Mouse (Mus musculus) heart, postnatal 0 days (tissue): ENCODE data around the gene Per2. TPM values are rescaled to one million over a fixed set of nuclear protein-coding genes. Genes with fewer than 3 reads are reported as not detected.

ENCODE experiments used
- ATAC-seq: fragments of 200-750 bp; cut with Nextera tagmentation; 2 replicates; pipeline ENCODE4 v1.8.0; 2017; ENCODE audit warnings: low read depth, moderate number of reproducible peaks, moderate library complexity; ENCODE audit not compliant: insufficient read depth
- DNase-seq: peaks from one replicate; pipeline ENCODE4 v3.0.0-alpha.2; 2016; ENCODE audit warnings: low spot score
- H3K27ac ChIP-seq: fragments of 300-500 bp; sonication (generic); 2 replicates; pipeline ENCODE4 v1.5.1; 2014; ENCODE audit warnings: low read depth, mild to moderate bottlenecking
- H3K27me3 ChIP-seq: fragments of 300-500 bp; sonication (generic); 2 replicates; pipeline ENCODE4 v1.6.1; 2014; ENCODE audit warnings: low read length, mixed read lengths; ENCODE audit not compliant: control insufficient read depth, insufficient read depth
- H3K36me3 ChIP-seq: fragments of 300-500 bp; sonication (generic); replicated peaks from 2 replicates; pipeline ENCODE4 v1.6.1; 2014; ENCODE audit warnings: low read length, mixed read lengths; ENCODE audit not compliant: control insufficient read depth, insufficient read depth
- H3K4me1 ChIP-seq: fragments of 300-500 bp; sonication (generic); 2 replicates; pipeline ENCODE4 v1.6.1; 2014; ENCODE audit warnings: antibody characterized with exemption; ENCODE audit not compliant: control insufficient read depth, insufficient read depth
- H3K4me2 ChIP-seq: fragments of 300-500 bp; sonication (generic); 2 replicates; pipeline ENCODE4 v1.6.1; 2014; ENCODE audit warnings: low read depth, mild to moderate bottlenecking, low read length, moderate library complexity
- H3K4me3 ChIP-seq: fragments of 300-500 bp; sonication (generic); 2 replicates; pipeline ENCODE4 v1.5.1; 2014; ENCODE audit warnings: low read depth, low read length
- H3K9ac ChIP-seq: fragments of 300-500 bp; sonication (generic); replicated peaks from 2 replicates; pipeline ENCODE4 v1.6.1; 2014; ENCODE audit warnings: low read depth, low read length, mixed read lengths
- H3K9me3 ChIP-seq: fragments of 300-500 bp; sonication (generic); replicated peaks from 2 replicates; pipeline ENCODE4 v1.6.1; 2016; ENCODE audit warnings: low read length; ENCODE audit not compliant: control insufficient read depth
- CTCF ChIP-seq: IDR thresholded peaks from 2 replicates; pipeline ENCODE4 v1.5.1; 2016; ENCODE audit warnings: antibody characterized with exemption, control low read depth, low read depth
- EP300 ChIP-seq: IDR thresholded peaks from 2 replicates; pipeline ENCODE4 v1.6.1; 2016; ENCODE audit warnings: antibody characterized with exemption, low read depth
- WGBS: fragments of 180-500 bp; shearing (Covaris S2); extraction: QIAGEN DNeasy Blood & Tissue Kit; methylation state at CpG from one replicate; pipeline ENCODE4 v1.1.7; 2014; 5-methylcytosine and 5-hydroxymethylcytosine counted together
- polyA plus RNA-seq: library from polyadenylated mRNA; unstranded; fragments of >200 nt; fragmentation: Nextera tagmentation; extraction: Ambion mirVana; gene quantifications from 2 replicates; pipeline ENCODE4 v1.2.1, GENCODE M21; 2015
- total RNA-seq: library from RNA; depleted of rRNA; stranded (reverse); fragments of >200 nt; gene quantifications from 2 replicates; pipeline ENCODE4 v1.2.3, GENCODE M21; 2014; ENCODE audit warnings: low replicate concordance

The Per2 gene
- total and polyA plus RNA-seq, 2 experiments from 2014 or later = 3.3 to 14.0 TPM

DNA sequence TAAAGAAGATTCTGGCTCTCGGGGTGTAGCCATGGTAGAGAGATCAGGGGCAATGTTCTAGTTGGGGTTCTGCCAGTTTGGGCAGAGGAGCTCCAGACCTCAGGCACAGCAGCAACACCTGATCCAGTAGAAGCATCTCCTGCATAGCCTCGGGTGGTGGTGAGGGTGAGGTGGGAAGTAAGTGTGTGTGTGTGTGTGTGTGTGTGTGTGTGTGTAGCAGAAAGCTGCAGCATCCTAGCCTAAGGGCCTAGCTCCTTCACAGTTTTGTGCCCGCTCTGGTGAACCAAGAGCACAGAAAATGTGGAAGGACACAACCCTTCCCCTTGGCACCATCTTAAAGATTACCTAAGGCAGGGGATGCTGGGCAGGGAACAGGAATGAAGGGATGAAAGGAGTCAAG lies 34.8 kb upstream of the Per2 start:
- Histone ChIP-seq H3K27me3 (no peaks in the 10 kb centered on the region), H3K36me3 (no peaks in the 10 kb centered on the region), H3K4me1 (peaks cover 7% of the 10 kb centered on the region), H3K4me3 (peak overlapping the region; percentile 96), H3K9ac (0 out of 2 replicates have a peak overlapping the region, but pooled peaks have one; percentile 76), H3K9me3 (no peaks in the 10 kb centered on the region), H3K27ac (no peak overlapping the region), H3K4me2 (peak overlapping the region; percentile 97)
- ATAC-seq = no peak
- no peak for DNase-seq
- TF ChIP-seq CTCF = no peak
- TF ChIP-seq EP300 = no peak
- WGBS = 36% methylated on average over 3 of the region's 3 CpGs

DNA sequence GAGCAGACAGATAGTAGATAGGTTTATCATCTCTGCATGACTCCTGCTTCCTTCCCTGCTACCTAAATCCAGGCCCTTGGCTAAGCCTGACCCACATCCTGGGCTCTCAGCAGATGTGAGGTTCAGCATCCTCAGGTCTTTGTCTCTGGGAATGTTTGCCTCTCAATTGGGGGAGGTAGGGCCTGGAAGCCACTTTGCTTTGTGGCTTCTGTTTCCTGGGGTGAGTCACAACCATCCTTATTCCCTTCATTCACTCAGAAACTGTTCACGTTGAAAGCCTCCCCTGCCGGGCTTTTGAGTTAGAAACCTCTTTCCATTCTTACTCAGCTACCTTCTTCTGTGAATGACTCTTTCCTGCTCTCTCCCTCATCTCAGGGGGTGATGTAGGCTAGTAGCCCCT lies 33.6 kb upstream of the Per2 start:
- Histone ChIP-seq H3K4me3 (no peak overlapping the region), H3K36me3 (no peaks in the 10 kb centered on the region), H3K4me1 (peaks cover 7% of the 10 kb centered on the region), H3K9ac (no peak overlapping the region), H3K4me2 (no peak overlapping the region), H3K27me3 (no peaks in the 10 kb centered on the region), H3K27ac (no peak overlapping the region), H3K9me3 (no peaks in the 10 kb centered on the region)
- ATAC-seq = no peak
- no peak for DNase-seq
- 40% methylated on average over 2 of the region's 2 CpGs for WGBS
- no peak for TF ChIP-seq CTCF
- no peak for TF ChIP-seq EP300

DNA sequence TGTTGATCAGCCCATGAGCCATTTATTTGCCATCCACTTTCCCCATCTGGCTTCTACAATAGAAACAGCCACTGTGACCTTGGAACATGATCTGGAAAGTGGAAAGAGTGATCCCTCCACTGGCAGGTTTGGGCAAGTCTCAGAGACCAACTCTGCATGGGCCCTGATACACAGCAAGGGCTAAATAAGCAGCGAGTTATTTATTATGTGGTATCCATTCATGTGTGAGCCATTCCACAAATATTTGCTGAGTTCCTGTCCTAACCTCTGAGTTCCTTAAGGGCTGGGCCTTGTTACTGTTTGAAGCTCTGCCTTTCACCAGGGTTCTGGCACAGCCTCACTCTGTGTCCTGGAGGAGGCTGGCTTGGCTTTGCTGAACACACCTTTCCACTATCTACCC lies 31.2 kb upstream of the Per2 start:
- no peak overlapping the region for H3K4me3 ChIP-seq
- ATAC-seq (no peak), DNase-seq (no peak)
- peaks cover 4% of the 10 kb centered on the region for H3K4me1 ChIP-seq
- no peaks in the 10 kb centered on the region for H3K9me3 ChIP-seq
- no peak overlapping the region for H3K4me2 ChIP-seq
- no peak overlapping the region for H3K9ac ChIP-seq
- TF ChIP-seq CTCF (no peak), EP300 (no peak)
- H3K27ac ChIP-seq = no peak overlapping the region
- H3K27me3 ChIP-seq = no peaks in the 10 kb centered on the region
- 78% methylated on average over 1 of the region's 1 CpGs for WGBS
- H3K36me3 ChIP-seq = no peaks in the 10 kb centered on the region

DNA sequence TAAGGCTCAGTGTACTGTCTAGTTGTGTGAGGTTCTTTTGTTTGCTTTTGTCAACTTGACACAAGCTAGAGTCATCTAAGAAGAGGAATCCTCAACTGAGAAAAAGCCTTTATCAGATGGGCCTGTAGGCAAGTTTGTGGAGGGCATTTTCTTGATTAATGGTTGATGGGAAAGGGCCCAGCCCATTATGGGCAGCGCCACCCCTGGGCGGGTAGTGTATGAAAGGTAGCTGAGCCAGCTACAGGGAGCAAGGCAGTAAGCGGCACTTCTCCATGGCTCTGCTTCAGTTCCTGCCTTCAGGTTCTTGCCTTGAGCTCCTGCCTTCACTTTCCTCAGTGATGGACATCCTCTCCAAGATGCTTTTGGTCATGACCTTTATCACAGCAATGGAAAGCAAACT lies 27.0 kb upstream of the Per2 start:
- H3K27me3 ChIP-seq = no peaks in the 10 kb centered on the region
- no peak for ATAC-seq
- 69% methylated on average over 3 of the region's 3 CpGs for WGBS
- H3K4me1 ChIP-seq = peaks cover 5% of the 10 kb centered on the region; the same call in 1 of the 2 replicates
- no peaks in the 10 kb centered on the region for H3K36me3 ChIP-seq
- TF ChIP-seq CTCF (no peak), EP300 (no peak)
- H3K4me2 ChIP-seq = no peak overlapping the region
- no peak overlapping the region for H3K4me3 ChIP-seq
- no peaks in the 10 kb centered on the region for H3K9me3 ChIP-seq
- H3K27ac ChIP-seq = no peak overlapping the region
- no peak overlapping the region for H3K9ac ChIP-seq
- DNase-seq = no peak

DNA sequence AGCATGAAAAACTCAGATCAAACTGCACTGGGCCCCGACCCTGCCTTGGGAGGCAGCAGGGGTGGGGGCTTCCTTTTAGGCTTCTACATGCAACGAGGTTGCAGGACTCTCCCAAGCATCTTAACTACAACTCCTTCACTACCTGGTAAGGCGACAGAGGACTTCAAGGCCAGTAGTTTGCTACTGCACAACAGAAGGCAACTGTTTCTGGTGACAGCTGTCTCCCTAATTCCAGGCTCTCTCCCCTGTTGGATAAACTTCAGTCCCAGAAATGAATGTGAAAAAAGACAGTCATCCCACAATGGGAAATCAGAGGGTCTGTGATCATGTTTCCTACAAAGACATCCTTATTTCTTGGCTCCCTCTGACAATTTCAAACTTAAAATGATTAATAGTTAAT lies 26.3 kb upstream of the Per2 start:
- Histone ChIP-seq H3K36me3 (no peaks in the 10 kb centered on the region), H3K4me2 (no peak overlapping the region), H3K4me3 (no peak overlapping the region), H3K4me1 (peaks cover 5% of the 10 kb centered on the region; the same call in 1 of the 2 replicates), H3K27ac (no peak overlapping the region), H3K9me3 (no peaks in the 10 kb centered on the region), H3K9ac (no peak overlapping the region), H3K27me3 (no peaks in the 10 kb centered on the region)
- DNase-seq (no peak), ATAC-seq (no peak)
- 59% methylated on average over 3 of the region's 3 CpGs for WGBS
- TF ChIP-seq CTCF = no peak
- TF ChIP-seq EP300 = no peak

DNA sequence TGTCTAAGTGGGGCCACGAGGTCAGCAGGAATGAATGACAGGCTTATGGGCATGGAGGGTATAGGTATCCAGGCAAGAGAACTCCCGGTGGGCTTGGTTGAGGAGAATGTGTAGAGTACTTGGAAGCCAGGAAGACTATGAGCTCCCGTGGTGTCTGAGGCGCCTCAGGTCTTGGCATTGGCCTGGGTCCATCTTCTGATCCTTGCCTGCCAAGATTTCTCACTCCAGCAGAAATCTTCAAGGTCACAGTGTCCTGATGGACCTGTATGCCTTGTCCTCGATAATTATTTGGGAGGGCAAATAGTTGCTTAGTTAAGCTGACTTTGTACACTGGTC lies 24.9 kb upstream of the Per2 start:
- no peak overlapping the region for H3K9ac ChIP-seq
- H3K4me2 ChIP-seq = no peak overlapping the region
- H3K36me3 ChIP-seq = no peaks in the 10 kb centered on the region
- H3K9me3 ChIP-seq = no peaks in the 10 kb centered on the region
- no peak overlapping the region for H3K27ac ChIP-seq
- no peak overlapping the region for H3K4me3 ChIP-seq
- TF ChIP-seq EP300 = no peak
- no peak for TF ChIP-seq CTCF
- DNase-seq = no peak
- no peaks in the 10 kb centered on the region for H3K27me3 ChIP-seq
- ATAC-seq = 0 out of 2 replicates have a peak, but pooled peaks have one; percentile 16
- WGBS = 58% methylated on average over 5 of the region's 5 CpGs
- peaks cover 5% of the 10 kb centered on the region; the same call in 1 of the 2 replicates for H3K4me1 ChIP-seq
